Mouse (Mus musculus) kidney, postnatal 0 days (tissue): ENCODE data around the gene Lrrc46. TPM values are rescaled to one million over a fixed set of nuclear protein-coding genes. Genes with fewer than 3 reads are reported as not detected.

Source experiments
- ATAC-seq: fragments of 200-750 bp; cut with Nextera tagmentation; replicated peaks from 2 replicates; pipeline ENCODE4 v1.8.0; 2017; ENCODE audit warnings: low read depth, moderate number of reproducible peaks, moderate TSS enrichment, moderate library complexity; ENCODE audit not compliant: low FRiP score
- DNase-seq: peaks from one replicate; pipeline ENCODE4 v3.0.0-alpha.2; 2016; ENCODE audit warnings: low spot score
- H3K27ac ChIP-seq: fragments of 300-500 bp; sonication (generic); 2 replicates; pipeline ENCODE4 v1.5.1; 2014; ENCODE audit warnings: mild to moderate bottlenecking
- H3K27me3 ChIP-seq: fragments of 300-500 bp; sonication (generic); 2 replicates; pipeline ENCODE4 v1.6.1; 2014; ENCODE audit warnings: low read length, mixed read lengths; ENCODE audit not compliant: insufficient read depth
- H3K36me3 ChIP-seq: fragments of 300-500 bp; sonication (generic); 2 replicates; pipeline ENCODE4 v1.6.1; 2014; ENCODE audit warnings: low read length, mixed read lengths; ENCODE audit not compliant: insufficient read depth
- H3K4me1 ChIP-seq: fragments of 300-500 bp; sonication (generic); replicated peaks from 2 replicates; pipeline ENCODE4 v1.6.1; 2014; ENCODE audit warnings: antibody characterized with exemption, low read length, mixed read lengths; ENCODE audit not compliant: insufficient read depth
- H3K4me2 ChIP-seq: fragments of 300-500 bp; sonication (generic); 2 replicates; pipeline ENCODE4 v1.6.1; 2014; ENCODE audit warnings: mild to moderate bottlenecking, low read length, moderate library complexity, mixed read lengths
- H3K4me3 ChIP-seq: fragments of 300-500 bp; sonication (generic); replicated peaks from 2 replicates; pipeline ENCODE4 v1.5.1; 2014; ENCODE audit warnings: low read depth, low read length
- H3K9ac ChIP-seq: fragments of 300-500 bp; sonication (generic); 2 replicates; pipeline ENCODE4 v1.6.1; 2014; ENCODE audit warnings: low read depth, low read length
- H3K9me3 ChIP-seq: fragments of 300-500 bp; sonication (generic); replicated peaks from 2 replicates; pipeline ENCODE4 v1.6.1; 2016; ENCODE audit warnings: low read length, inconsistent platforms, mixed read lengths
- CTCF ChIP-seq: IDR thresholded peaks from 2 replicates; pipeline ENCODE4 v1.5.1; 2016; ENCODE audit warnings: antibody characterized with exemption, low read depth, mild to moderate bottlenecking, moderate library complexity
- WGBS: fragments of 180-500 bp; shearing (Covaris S2); extraction: QIAGEN DNeasy Blood & Tissue Kit; methylation state at CpG from one replicate; pipeline ENCODE4 v1.1.7; 2014; 5-methylcytosine and 5-hydroxymethylcytosine counted together
- microRNA-seq: library from miRNA; unstranded; fragments of <30 nt; microRNA quantifications from one replicate; pipeline ENCODE4, GENCODE M21; 2016
- polyA plus RNA-seq: library from polyadenylated mRNA; unstranded; fragments of >200 nt; fragmentation: Nextera tagmentation; extraction: Ambion mirVana; gene quantifications from 2 replicates; pipeline ENCODE4 v1.2.1, GENCODE M21; 2015

Gene Lrrc46
- polyA plus RNA-seq, 1 experiment from 2014 or later = 1.2 TPM

- Histone ChIP-seq H3K9ac (no peak overlapping the region), H3K4me2 (no peak overlapping the region), H3K4me3 (no peak overlapping the region), H3K9me3 (no peaks in the 10 kb centered on the region), H3K27ac (no peak overlapping the region), H3K27me3 (no peaks in the 10 kb centered on the region), H3K36me3 (no peaks in the 10 kb centered on the region), H3K4me1 (peaks cover 19% of the 10 kb centered on the region)
- WGBS = 42% methylated on average over 4 of the region's 4 CpGs
- DNase-seq (no peak), ATAC-seq (no peak)
- no peak for TF ChIP-seq CTCF
Observed at GRCm38 (mm10) chr11:96984903-96985302, 56.3 kb downstream of the Lrrc46 start.

Small RNA genes lying within 50 kb of the gene (microRNA-seq; reads per million reads assigned to microRNA genes)
- gene Mir8103 = not detected

Other genes starting within 250 kb of the Lrrc46 start
- gene Nfe2l1, start 211.4 kb downstream of the Lrrc46 start, polyA plus RNA-seq = 77.3 and 88.0 TPM in 2 replicates
- gene Copz2, start 191.5 kb downstream of the Lrrc46 start, polyA plus RNA-seq = 125 TPM in 2 replicates
- gene Cdk5rap3, start 124.9 kb downstream of the Lrrc46 start, polyA plus RNA-seq = 77.8 and 81.6 TPM in 2 replicates
- gene Prr15l, start 113.3 kb downstream of the Lrrc46 start, polyA plus RNA-seq = 76.5 and 88.2 TPM in 2 replicates
- 31.7 and 33.2 TPM in 2 replicates for gene Pnpo, start 97.4 kb downstream of the Lrrc46 start, polyA plus RNA-seq
- gene Sp2, start 58.4 kb downstream of the Lrrc46 start, polyA plus RNA-seq = 16.3 and 16.4 TPM in 2 replicates
- gene Sp6, start 28.0 kb downstream of the Lrrc46 start, polyA plus RNA-seq = 1.5 and 2.0 TPM in 2 replicates
- 41.6 and 46.6 TPM in 2 replicates for gene Scrn2, start 11.5 kb downstream of the Lrrc46 start, polyA plus RNA-seq
- 71.9 and 79.6 TPM in 2 replicates for gene Mrpl10, start 153 bp upstream of the Lrrc46 start, polyA plus RNA-seq
- gene Osbpl7, start 9.2 kb upstream of the Lrrc46 start, polyA plus RNA-seq = 6.6 and 7.6 TPM in 2 replicates
- gene Tbx21, start 73.9 kb upstream of the Lrrc46 start, polyA plus RNA-seq = 0.15 TPM in 1 of 2 replicates, not detected in the other
- gene Tbkbp1, start 110.1 kb upstream of the Lrrc46 start, polyA plus RNA-seq = 4.6 and 5.5 TPM in 2 replicates
- 34.0 and 35.8 TPM in 2 replicates for gene Kpnb1, start 146.5 kb upstream of the Lrrc46 start, polyA plus RNA-seq
- 46.5 TPM in 2 replicates for gene Npepps, start 239.2 kb upstream of the Lrrc46 start, polyA plus RNA-seq